Mouse (Mus musculus) midbrain, embryonic 14.5 days (tissue): ENCODE measurements around the gene Muc13. TPM values are rescaled to one million over a fixed set of nuclear protein-coding genes. Genes with fewer than 3 reads are reported as not detected.
A peak's percentile ranks its signal among the peaks of the same experiment; 100 is the strongest.

Source experiments
- ATAC-seq: fragments of 200-750 bp; cut with Nextera tagmentation; 2 replicates; pipeline ENCODE4 v1.8.0; 2017; ENCODE audit warnings: moderate number of reproducible peaks, moderate library complexity; ENCODE audit not compliant: low FRiP score, low TSS enrichment
- DNase-seq: peaks from one replicate; pipeline ENCODE4 v3.0.0-alpha.2; 2015
- H3K27ac ChIP-seq: fragments of 300-500 bp; sonication (generic); replicated peaks from 2 replicates; pipeline ENCODE4 v1.5.1; 2014; ENCODE audit warnings: mild to moderate bottlenecking, low read depth, low read length, moderate library complexity
- H3K27me3 ChIP-seq: fragments of 300-500 bp; sonication (generic); 2 replicates; pipeline ENCODE4 v1.6.1; 2014; ENCODE audit warnings: low read length, control low read depth, mixed read lengths; ENCODE audit not compliant: control insufficient read depth, insufficient read depth
- H3K36me3 ChIP-seq: fragments of 300-500 bp; sonication (generic); 2 replicates; pipeline ENCODE4 v1.6.1; 2014; ENCODE audit warnings: low read length, control low read depth; ENCODE audit not compliant: control insufficient read depth, insufficient read depth
- H3K4me1 ChIP-seq: fragments of 300-500 bp; sonication (generic); 2 replicates; pipeline ENCODE4 v1.6.1; 2014; ENCODE audit warnings: mild to moderate bottlenecking, antibody characterized with exemption, low read length, control low read depth; ENCODE audit not compliant: control insufficient read depth, insufficient read depth
- H3K4me2 ChIP-seq: fragments of 300-500 bp; sonication (generic); 2 replicates; pipeline ENCODE4 v1.6.1; 2014; ENCODE audit warnings: mild to moderate bottlenecking, low read length, moderate library complexity
- H3K4me3 ChIP-seq: fragments of 300-500 bp; sonication (generic); replicated peaks from 2 replicates; pipeline ENCODE4 v1.5.1; 2014; ENCODE audit warnings: low read depth, low read length
- H3K9ac ChIP-seq: fragments of 300-500 bp; sonication (generic); replicated peaks from 2 replicates; pipeline ENCODE4 v1.6.1; 2014; ENCODE audit warnings: mild to moderate bottlenecking, low read length, moderate library complexity
- H3K9me3 ChIP-seq: fragments of 300-500 bp; sonication (generic); 2 replicates; pipeline ENCODE4 v1.6.1; 2016; ENCODE audit warnings: low read length, control low read depth, mixed read lengths; ENCODE audit not compliant: control insufficient read depth
- WGBS: fragments of 180-500 bp; shearing (Covaris S2); extraction: QIAGEN DNeasy Blood & Tissue Kit; methylation state at CpG from one replicate; pipeline ENCODE4 v1.1.7; 2014; 5-methylcytosine and 5-hydroxymethylcytosine counted together
- polyA plus RNA-seq: library from polyadenylated mRNA; unstranded; fragments of >200 nt; fragmentation: Nextera tagmentation; extraction: Ambion mirVana; gene quantifications from 2 replicates; pipeline ENCODE4 v1.2.1, GENCODE M21; 2014

Muc13 gene
- polyA plus RNA-seq, 1 experiment from 2014 or later = not detected

- H3K9ac ChIP-seq = no peak overlapping the region
- H3K4me3 ChIP-seq = no peak overlapping the region
- ATAC-seq = no peak
- H3K36me3 ChIP-seq = no peaks in the 10 kb centered on the region
- 90% methylated on average over 6 of the region's 6 CpGs for WGBS
- H3K27me3 ChIP-seq = no peaks in the 10 kb centered on the region
- no peaks in the 10 kb centered on the region for H3K4me1 ChIP-seq
- H3K27ac ChIP-seq = no peak overlapping the region
- no peaks in the 10 kb centered on the region for H3K9me3 ChIP-seq
- DNase-seq = no peak
- H3K4me2 ChIP-seq = no peak overlapping the region
Measured at GRCm38 (mm10) chr16:33795887-33796286, 2.0 kb downstream of the Muc13 start.

- no peak overlapping the region for H3K27ac ChIP-seq
- no peaks in the 10 kb centered on the region for H3K27me3 ChIP-seq
- H3K4me2 ChIP-seq = no peak overlapping the region
- no peak overlapping the region for H3K4me3 ChIP-seq
- DNase-seq = no peak
- 87% methylated on average over 3 of the region's 3 CpGs for WGBS
- no peak overlapping the region for H3K9ac ChIP-seq
- H3K4me1 ChIP-seq = no peaks in the 10 kb centered on the region
- no peaks in the 10 kb centered on the region for H3K9me3 ChIP-seq
- no peaks in the 10 kb centered on the region for H3K36me3 ChIP-seq
- ATAC-seq = no peak
Measured at GRCm38 (mm10) chr16:33796756-33797155, 2.9 kb downstream of the Muc13 start.

GRCm38 (mm10) chr16:33797860-33798259, 4.0 kb downstream of the Muc13 start:
- DNase-seq (peak; percentile 74), ATAC-seq (no peak)
- Histone ChIP-seq H3K4me1 (no peaks in the 10 kb centered on the region), H3K27me3 (no peaks in the 10 kb centered on the region), H3K4me3 (no peak overlapping the region), H3K9ac (no peak overlapping the region), H3K4me2 (no peak overlapping the region), H3K27ac (no peak overlapping the region), H3K9me3 (no peaks in the 10 kb centered on the region), H3K36me3 (no peaks in the 10 kb centered on the region)
- WGBS = 50% methylated on average over 5 of the region's 5 CpGs

GRCm38 (mm10) chr16:33810002-33810401, 16.2 kb downstream of the Muc13 start:
- Histone ChIP-seq H3K27ac (no peak overlapping the region), H3K4me2 (no peak overlapping the region), H3K9me3 (no peaks in the 10 kb centered on the region), H3K9ac (no peak overlapping the region), H3K36me3 (no peaks in the 10 kb centered on the region), H3K4me1 (no peaks in the 10 kb centered on the region), H3K4me3 (no peak overlapping the region), H3K27me3 (no peaks in the 10 kb centered on the region)
- ATAC-seq (no peak), DNase-seq (peak; percentile 38)
- WGBS = 77% methylated on average over 3 of the region's 3 CpGs

GRCm38 (mm10) chr16:33818413-33819165, 24.8 kb downstream of the Muc13 start:
- H3K9ac ChIP-seq = no peak overlapping the region
- H3K4me2 ChIP-seq = no peak overlapping the region
- ATAC-seq = no peak
- no peak overlapping the region for H3K27ac ChIP-seq
- no peaks in the 10 kb centered on the region for H3K36me3 ChIP-seq
- no peaks in the 10 kb centered on the region for H3K4me1 ChIP-seq
- WGBS = 91% methylated on average over 7 of the region's 7 CpGs
- no peaks in the 10 kb centered on the region for H3K9me3 ChIP-seq
- no peak overlapping the region for H3K4me3 ChIP-seq
- DNase-seq = no peak
- H3K27me3 ChIP-seq = no peaks in the 10 kb centered on the region

GRCm38 (mm10) chr16:33820269-33821178, 26.7 kb downstream of the Muc13 start:
- DNase-seq (peak; percentile 96), ATAC-seq (no peak)
- no peaks in the 10 kb centered on the region for H3K4me1 ChIP-seq
- H3K4me2 ChIP-seq = no peak overlapping the region
- no peaks in the 10 kb centered on the region for H3K9me3 ChIP-seq
- H3K27ac ChIP-seq = no peak overlapping the region
- no peaks in the 10 kb centered on the region for H3K36me3 ChIP-seq
- no peaks in the 10 kb centered on the region for H3K27me3 ChIP-seq
- no peak overlapping the region for H3K4me3 ChIP-seq
- 22% methylated on average over 17 of the region's 17 CpGs for WGBS
- H3K9ac ChIP-seq = no peak overlapping the region

- Histone ChIP-seq H3K9me3 (no peaks in the 10 kb centered on the region), H3K9ac (no peak overlapping the region), H3K27ac (no peak overlapping the region), H3K36me3 (no peaks in the 10 kb centered on the region), H3K4me3 (no peak overlapping the region), H3K4me2 (no peak overlapping the region), H3K4me1 (no peaks in the 10 kb centered on the region), H3K27me3 (peaks cover 12% of the 10 kb centered on the region)
- WGBS = 75% methylated on average over 6 of the region's 6 CpGs
- ATAC-seq (no peak), DNase-seq (no peak)
Measured at GRCm38 (mm10) chr16:33824603-33825002, 30.8 kb downstream of the Muc13 start.

GRCm38 (mm10) chr16:33828496-33828895, 34.7 kb downstream of the Muc13 start:
- Histone ChIP-seq H3K4me3 (no peak overlapping the region), H3K9me3 (no peaks in the 10 kb centered on the region), H3K36me3 (no peaks in the 10 kb centered on the region), H3K27ac (no peak overlapping the region), H3K27me3 (peaks cover 27% of the 10 kb centered on the region), H3K9ac (no peak overlapping the region), H3K4me2 (no peak overlapping the region), H3K4me1 (peaks cover 10% of the 10 kb centered on the region)
- WGBS = 86% methylated on average over 7 of the region's 7 CpGs
- ATAC-seq (no peak), DNase-seq (no peak)
